Mouse (Mus musculus) 3T3-L1 (cell line): ENCODE results near the gene Ccdc154.
A peak's percentile ranks its signal among the peaks of the same experiment; 100 is the strongest.

Source experiments
- DNase-seq: peaks from one replicate; pipeline ENCODE4 v3.0.0-alpha.2; 2015; ENCODE audit warnings: low read depth, low spot score

The Ccdc154 gene

DNA sequence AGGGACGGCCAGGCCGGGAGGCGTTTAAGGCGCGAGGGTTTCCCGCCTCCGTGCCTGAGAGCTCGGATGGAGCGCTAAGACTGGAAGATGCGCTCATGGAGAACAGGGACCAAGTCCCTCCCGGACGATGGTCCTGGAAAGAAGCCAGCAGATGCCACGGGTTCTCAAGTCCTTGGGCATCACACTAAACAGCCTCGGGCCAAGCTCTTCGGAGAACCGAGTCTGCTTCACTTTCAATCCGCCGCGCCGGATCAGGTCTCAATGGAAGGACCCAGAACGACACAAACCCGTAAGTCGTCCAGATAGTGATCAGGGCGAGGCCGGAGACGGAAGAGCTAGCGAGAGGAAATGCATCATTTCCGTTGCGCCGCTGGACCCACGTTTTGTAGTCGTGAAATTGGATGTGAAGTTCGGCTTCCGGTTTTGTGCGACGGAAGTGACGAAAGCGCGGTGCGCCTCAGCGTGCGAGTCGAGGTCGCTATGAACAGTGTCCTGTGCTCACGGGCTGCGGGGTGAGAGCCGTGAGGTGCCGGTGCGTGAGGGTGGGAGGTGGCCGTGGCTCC is 21.9 kb downstream of the Ccdc154 start, which contains the start of gene BC003965:
Gene BC003965, plus strand, starts transcription at position 426 of the 563 bp plus-strand sequence.
- peak; percentile 99 for DNase-seq

DNA sequence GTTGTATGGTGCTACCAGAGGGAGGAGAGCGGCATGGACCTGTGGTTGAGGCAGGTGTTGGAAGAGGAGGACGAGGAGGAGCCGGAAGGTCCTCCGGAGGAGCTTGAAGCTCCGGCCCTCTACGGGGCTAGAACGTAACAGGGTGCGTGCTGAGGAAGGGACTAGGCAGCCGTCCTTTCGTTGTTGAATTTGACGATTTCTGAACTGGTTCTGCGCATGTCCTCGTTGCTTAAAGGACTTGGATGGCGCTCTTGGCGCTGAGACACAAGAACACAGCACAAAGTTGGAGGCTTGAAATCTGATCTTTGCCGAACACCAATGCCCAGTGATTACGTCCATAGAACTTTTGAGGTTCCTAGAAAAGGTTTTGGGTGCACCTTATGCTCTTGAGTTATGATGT is 22.7 kb downstream of the Ccdc154 start:
- DNase-seq: peak; percentile 37

DNA sequence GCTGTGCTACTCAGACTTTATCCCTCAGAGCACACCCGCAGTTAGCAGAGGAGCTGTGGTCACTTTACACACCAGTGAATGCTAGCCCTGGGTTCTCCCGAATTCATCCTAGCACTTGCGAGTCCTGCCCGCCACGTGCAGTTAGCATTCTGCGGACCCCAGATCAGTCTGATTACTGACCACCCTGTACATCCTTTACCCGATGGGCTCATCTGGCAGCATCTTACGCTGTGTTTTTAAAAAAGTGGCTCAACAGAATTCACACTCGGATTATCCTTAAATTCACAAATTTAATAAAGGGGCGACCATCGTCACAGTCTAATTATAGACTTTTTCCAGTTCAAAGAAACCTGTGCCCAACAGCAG is 25.5 kb downstream of the Ccdc154 start:
- DNase-seq: peak; percentile 26

DNA sequence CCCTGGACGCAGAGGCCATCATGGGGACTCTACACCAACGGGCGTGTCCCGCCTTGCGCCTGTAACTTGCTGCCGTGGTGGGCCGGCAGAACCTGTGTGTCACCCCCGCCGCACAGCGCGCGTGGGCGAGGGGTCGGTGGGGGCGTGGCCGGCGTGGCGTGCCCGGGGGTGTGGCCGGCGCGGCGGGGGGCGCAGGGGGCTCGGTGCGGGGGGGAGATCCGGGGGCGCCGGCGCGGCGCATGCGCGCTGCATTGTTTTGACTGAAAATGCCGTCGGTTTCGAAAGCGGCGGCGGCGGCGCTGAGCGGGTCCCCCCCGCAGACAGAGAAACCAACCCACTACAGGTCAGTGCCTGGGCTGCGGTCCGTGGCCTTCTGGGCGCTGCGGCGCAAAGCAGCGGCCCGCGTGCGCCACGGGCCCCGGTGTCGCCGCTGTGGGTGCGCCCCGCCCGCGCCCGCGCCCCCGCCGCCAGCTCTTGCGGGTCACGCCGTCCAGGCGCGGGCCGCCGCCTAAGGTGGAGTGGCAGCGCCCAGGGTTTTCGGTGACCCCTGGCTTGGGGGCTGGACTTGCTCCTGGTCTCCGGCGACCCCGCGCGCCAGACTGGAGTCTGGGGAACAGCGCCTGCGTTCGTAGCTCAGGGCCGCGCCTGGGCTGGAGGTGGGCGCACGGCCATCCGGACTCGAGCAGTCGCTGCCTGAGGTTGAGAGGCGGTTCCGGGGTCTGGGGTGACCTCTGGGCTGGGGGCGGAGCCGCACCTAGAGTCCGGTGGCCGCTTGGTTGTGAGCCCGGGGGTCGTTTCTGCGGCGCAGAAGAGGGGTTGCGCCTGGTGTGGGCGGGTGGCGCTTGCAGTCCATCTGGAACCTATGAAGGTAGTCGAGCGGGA is 26.1 kb downstream of the Ccdc154 start, which contains the start of gene Unkl:
Gene Unkl, plus strand, starts transcription at position 248 of the 882 bp plus-strand sequence.
- DNase-seq: peak; percentile 59

DNA sequence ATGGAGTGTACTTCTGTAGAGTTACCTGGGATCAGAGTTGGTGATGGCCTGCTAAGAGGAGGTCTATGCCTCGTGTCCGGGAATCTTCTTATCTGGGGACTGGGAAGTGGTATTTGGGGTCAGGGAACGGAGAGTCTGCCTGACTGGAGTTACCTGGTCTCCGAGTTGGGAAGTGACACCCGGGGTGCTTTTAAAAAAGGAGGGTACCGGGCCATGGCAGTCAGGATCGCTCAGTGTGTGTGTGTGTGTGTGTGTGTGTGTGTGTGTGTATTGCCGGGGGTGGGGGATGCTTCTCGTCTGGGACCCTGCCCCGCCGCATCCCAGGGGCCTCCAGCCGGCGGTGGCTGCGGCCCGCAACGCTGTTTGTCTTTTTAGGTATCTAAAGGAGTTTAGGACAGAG is 26.8 kb downstream of the Ccdc154 start:
- peak; percentile 31 for DNase-seq

DNA sequence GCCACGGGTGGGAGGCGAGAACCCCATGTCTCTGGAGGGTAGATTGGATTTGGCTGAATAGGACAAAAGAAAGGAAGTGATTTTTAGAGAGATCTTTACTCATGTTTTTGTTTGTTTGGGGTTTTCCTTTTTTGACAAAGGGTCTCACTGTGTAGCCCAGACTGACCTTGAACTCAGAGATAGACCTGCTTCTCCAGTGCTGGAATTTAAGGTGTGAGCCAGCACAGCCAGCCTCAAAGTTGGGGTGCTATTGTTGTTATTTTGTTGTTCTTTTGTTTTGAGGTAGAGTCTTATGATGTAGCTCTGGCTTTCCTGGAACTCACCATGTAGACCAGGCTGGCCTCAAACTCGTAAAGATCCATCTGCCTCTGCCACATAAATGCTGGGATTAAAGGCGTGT is 40.1 kb downstream of the Ccdc154 start:
- no peak for DNase-seq

DNA sequence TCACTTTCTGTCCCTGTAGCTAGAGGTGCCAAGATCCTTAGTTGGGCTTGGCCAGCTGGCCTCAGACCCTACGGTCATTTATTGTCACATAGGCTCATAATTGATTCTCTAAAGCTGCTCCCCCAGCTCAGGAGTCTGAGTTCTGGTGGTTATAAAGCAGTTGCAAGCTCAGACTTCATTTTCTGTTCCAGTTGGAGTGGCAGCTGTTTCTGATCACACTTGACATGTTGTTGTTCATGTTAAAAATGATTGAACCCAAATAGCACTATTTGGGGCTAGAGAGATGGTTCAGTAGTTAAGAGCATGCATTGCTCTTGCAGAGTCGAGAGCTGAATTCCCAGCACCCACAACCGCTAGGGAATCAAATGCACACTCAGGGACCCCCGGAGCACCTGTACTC is 47.7 kb downstream of the Ccdc154 start:
- DNase-seq: no peak

DNA sequence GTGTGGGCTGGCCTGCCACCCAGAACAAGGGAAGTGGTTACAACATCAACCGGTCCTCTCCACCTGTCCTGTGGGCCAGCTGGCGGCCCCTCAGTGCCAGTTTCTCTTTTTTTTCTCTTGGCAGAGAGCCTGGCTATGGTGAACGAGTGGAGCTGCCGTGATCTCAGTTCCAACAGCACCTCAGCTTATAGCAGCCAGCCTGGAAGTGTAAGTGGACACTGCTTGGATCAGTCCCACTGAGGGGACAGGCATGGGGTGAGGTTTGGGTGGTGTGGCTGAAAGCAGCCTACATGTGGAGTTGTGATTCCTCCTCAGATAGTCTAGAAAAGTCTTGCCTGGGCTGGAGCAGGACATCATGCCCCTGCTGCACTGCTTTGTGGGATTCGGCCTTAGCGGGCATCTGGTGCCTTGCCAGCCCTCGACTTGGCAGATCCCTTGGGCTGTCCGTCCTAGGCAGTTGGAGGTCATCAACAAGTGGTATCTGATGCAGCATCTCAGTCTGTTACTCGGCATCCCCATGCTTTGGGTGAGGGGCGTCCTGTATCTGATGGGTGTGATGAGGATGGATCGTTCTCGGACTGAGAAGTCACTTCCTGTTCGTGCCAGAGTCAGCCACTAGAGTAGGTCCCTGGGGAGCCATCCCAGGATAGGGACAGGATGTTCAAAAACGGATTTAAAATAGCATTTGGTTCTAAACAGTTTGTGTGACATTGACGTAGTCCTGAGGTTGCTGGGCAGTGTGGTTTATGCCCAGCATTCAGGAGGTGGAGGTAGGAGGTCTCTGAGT is 48.6 kb downstream of the Ccdc154 start:
- peak; percentile 19 for DNase-seq

DNA sequence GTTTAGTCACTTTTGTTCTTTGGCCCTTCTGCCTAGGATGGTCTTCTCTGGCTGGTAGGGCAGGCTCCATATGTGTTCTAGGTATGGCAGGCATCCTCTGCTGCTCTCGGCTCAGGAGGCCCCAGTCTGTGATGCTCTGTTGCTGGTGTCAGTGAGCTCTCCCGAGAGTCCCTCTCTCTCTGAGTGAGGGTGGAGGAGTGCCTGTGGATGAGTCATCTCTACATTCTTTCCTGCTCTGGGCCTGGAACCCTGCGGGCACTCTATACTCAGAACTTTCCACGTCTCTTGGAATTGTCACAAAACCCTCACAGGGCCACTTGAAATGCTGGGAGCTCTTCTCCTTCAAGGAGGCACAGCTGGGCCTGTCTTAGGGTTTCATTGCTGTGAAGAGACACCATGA is 49.4 kb downstream of the Ccdc154 start:
- peak; percentile 88 for DNase-seq

DNA sequence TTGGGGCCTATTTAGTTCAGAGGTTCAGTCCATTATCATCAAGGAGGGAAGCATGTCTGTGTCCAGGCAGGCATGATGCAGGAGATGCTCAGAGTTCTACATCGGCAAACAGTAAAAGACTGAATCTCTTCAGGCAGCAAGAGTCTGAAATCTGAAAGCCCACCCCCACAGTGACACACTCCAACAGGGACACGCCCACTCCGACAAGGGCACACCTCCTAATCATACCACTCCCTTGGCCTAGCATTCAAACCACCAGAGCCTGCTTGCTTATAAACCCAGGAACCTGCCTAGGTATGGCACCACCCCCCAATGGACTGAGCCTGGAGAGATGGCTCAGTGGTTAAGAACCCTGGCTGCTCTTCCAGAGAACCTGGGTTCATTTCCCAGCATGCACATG is 53.2 kb downstream of the Ccdc154 start:
- no peak for DNase-seq

DNA sequence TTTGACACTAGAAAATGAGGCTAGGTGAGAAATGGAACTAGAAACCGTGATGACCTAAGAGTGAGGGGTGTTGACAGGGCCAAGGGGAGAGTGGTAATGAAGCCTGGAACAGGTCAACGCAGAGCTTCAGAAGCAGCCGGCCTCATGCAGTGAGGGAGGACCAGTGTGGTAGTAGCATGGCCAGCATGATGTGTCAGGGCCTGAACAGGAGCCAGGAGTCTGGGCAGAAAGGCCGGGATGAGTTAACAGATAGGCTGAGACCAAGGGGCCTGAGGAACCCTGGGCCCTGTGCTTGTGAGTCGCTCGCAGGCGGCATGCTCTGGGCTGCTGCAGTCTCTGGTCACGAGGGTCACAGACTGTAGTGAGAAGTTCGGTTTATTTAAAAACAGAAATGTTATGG is 56.7 kb downstream of the Ccdc154 start:
- peak; percentile 66 for DNase-seq

DNA sequence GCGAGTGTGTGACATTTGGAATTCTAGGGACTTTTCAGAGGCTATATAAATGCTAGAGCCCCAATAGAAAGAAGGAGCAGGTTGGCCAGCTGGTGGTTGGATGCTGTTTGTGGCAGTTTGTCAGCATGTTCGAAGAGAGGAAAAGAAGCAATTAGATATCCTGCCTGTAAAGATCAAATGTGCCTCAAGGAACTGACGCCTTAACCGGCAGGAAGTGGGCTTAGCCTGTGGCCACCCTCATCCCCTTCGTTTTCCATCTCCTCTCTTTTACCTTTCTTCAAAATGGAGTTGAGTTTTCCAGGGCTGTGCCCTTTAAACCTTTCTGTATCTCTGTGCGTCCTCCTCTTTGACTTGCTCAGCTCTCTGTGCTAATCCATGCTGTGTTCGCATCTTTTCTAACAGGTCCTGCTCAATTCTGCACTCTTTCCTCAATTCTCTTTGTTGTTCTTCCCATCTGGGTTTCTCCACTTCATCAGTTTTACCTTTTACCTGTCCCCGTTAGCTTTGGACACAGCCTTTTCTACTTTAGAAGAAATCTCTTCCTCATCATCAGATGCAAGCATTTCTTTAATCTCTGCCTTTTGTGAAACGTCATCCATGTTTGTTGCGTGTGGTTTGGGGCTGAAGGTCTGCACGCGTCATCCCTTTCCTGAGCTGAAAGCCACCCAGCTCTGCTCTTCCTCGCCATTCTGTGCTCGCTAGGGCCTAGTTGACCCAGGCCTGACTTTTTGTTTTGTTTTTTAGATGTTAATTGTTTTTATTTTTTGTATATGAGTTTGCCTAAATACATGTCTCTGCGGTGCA is 57.4 kb downstream of the Ccdc154 start:
- no peak for DNase-seq

DNA sequence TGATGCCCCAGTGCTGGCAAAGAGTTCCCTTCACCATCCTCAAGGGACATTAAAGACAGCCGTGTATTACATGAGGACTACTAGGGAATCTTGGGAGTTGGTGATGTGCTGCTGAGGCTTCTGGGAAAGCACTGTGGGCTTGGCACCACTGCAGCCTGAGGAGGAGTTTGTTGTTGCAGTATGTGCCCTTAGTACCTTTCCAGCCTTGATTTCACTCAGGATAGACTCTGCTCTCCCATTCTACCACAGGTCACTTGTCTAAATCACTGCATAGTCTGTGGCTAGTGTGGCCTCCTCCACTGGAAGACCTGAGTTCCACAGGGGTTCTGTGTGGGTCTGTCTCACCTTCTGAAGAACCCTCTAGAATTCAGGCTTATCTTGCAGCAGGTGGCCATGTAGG is 58.5 kb downstream of the Ccdc154 start:
- DNase-seq: no peak
